Mouse (Mus musculus) cortical plate, adult 2 months (tissue): ENCODE data around the gene Spata7.

Source experiments
- CTCF ChIP-seq: fragments of 200-500 bp; IDR thresholded peaks from 2 replicates; pipeline ENCODE4 v1.5.1; 2011; ENCODE audit warnings: mild to moderate bottlenecking, control low read depth, low read length; ENCODE audit not compliant: insufficient read depth; ENCODE audit errors: extremely low read depth
- POLR2A ChIP-seq: fragments of 200-500 bp; IDR thresholded peaks from 2 replicates; pipeline ENCODE4 v1.6.1; 2011; ENCODE audit warnings: mild to moderate bottlenecking, low read length, control low read depth; ENCODE audit not compliant: insufficient read depth; ENCODE audit errors: extremely low read depth

GRCm38 (mm10) chr12:98676861-98677260 is 48.9 kb downstream of the Spata7 start:
- no peak for TF ChIP-seq CTCF
- no peak for TF ChIP-seq POLR2A
